Mouse (Mus musculus) CH12F3 (cell line): ENCODE data around the gene Fgfr2.
"Not testable (repeated sequence)": the region's sequence is repeated elsewhere in the genome, so short reads cannot be mapped to it uniquely, and the experiment has no call there.

ENCODE experiments used
- in situ Hi-C: fragments of 300-500 bp; cut with MboI; formaldehyde crosslinking; loops from 2 replicates; pipeline ENCODE4 v1.14.3; 2020; ENCODE audit warnings: low sequenced_read_pairs

Fgfr2 gene

DNA sequence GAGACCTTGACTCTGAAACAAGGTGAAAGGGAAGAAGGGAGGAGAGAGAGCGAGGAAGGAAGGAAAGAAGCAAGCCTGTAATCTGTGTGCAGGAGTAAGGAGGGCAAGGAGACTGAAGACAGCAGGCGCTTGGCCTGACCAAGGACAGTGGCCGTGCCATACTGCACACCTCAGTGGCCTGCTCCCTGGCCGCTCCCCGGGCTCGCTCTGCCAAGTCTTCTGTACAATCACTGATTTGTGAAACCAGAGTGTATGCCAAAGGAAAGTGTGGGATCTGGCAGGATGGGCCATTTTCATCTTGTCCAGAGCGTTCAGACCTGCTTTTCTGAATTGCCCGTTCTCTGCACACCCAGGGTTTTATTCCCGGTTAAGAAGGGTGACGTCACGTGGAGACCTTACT, 441.9 kb downstream of the Fgfr2 start:
- in situ Hi-C loops = no loop called here

DNA sequence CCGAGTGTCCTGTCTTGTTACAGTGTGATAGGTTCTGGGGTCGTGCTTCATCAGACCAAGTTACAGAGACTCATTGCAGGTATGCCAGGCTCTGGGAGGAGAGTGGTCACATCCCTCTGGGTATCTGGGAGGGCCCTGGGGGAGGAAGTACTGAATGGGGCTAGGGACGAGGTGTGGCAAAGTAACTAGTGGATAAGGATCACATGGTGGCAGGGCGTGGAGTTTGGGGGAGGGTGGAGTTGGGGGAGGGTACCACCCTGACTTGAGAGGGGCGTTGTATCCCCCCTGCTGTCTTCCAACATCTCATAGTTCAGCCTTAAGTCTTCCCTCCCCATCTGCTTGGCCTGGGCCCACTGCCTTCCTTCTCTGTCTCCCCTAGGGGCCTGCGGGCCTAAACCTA, 443.6 kb downstream of the Fgfr2 start:
- in situ Hi-C loops = no loop called here

DNA sequence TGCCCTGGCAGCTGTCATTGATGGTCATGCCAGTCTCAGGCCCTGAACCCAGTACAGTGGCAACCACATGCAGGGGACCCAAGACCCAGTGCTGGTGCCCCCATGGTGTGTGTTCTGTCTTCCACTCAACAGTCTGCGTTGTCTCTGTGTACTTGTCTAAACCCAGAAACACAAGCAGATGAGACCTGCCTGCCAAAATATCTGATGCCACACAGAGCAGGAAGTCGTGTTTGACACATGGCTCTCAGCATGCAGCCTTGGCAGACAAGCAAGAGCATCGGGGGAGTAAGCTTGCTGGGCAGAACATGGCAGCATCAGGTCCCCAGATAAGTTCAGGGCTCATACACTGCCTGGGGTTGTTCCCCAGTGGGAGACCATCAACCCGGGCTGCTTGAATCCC, 444.0 kb downstream of the Fgfr2 start:
- in situ Hi-C loops = no loop called here

DNA sequence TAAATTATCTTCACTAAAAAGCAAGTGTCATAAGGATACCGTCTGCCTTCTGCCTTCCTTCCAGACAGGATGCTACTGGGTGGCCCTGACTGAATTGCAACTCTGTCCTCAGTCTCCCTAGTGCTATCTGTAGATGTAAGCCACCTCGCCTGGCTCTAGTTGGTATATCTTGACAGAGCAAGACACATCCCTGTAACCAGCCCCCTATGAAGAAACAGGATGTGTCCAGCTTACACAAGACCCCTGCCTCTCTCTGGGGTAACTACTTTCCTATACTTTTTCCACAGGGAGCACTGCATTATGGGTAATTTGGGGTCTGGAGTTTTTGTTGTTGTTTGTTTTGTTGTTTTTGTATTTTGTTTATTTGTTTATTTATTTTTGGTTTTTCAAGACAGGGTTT, 447.2 kb downstream of the Fgfr2 start:
- in situ Hi-C loops = no loop called here

DNA sequence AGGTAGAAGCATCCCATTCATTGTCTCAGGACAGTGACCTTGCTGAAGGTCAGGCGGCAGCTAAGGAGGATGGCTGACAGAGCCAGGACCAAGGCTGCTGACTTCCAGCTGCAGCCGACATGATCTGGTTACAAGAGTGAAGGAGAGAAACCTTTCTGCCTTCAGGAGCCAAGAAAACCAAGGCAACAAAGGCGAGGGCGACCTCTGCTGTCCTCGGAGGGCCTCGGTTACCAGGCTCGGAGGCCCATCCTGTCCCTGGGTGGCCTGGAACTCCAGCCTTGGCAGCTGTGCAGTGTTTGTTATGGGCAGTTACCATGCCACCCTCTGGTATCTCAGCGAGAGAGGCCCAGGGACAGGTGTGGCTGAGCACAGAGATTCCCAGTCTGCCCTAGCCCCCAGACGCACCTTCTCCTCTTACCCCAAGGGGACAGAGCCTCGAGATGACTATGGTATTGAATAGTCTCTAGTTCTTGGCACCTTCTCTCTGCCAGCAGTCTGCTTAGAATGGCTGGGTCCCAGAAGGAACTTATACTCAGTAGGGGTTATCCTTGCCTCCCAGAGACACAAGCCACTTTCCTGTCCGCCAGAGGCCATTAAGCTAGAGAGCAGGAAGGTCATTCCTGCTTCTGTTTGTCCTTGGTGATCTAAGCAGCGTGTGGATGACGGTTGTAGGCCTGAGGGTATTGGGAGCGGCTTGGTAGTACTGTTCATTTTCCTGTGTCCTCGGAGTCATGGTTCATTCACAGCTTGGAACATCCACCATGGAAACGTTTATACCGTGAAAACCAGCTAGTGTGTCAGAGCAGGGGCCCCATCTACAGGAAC, 449.0 kb downstream of the Fgfr2 start:
- in situ Hi-C loops = no loop called here

DNA sequence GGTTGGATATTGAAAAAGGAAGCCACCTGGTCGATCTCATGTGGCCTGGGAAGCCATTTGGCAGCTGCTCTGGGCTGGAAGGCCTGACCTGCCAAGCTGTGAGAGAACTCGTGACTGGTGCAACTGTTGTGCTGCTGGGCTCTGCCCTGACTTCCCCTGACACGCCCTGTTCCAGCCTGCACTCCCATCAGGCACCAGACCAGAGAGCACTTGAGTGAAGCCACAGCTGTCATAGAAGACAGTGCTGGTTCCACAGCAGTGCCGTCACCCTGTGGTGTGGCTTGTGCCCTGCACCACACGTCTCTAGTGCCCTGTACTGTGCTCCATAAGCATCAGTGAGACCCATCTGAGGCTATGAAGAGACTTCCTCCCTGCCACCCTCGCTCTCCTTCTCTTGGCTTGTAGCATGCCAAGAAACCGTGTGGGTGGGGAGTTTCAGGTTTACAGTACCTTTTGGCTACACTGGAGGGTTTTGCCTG, 450.6 kb downstream of the Fgfr2 start:
- in situ Hi-C loops = no loop called here

DNA sequence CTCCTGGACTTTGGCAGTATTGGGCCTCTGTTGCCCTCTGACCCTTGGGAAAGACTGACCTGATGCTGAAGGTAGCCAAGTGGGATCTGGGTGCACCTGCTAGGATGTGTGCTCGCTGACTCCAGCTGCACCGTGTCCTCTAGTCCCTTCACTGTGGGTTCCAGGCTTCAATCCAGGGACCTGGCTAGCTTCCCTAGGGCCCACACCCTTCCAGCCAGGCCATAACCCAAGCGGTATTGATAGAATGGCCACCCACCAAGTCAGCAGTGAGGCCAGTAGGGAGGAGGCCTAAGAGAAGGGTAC, 452.3 kb downstream of the Fgfr2 start:
- in situ Hi-C loops = no loop called here

DNA sequence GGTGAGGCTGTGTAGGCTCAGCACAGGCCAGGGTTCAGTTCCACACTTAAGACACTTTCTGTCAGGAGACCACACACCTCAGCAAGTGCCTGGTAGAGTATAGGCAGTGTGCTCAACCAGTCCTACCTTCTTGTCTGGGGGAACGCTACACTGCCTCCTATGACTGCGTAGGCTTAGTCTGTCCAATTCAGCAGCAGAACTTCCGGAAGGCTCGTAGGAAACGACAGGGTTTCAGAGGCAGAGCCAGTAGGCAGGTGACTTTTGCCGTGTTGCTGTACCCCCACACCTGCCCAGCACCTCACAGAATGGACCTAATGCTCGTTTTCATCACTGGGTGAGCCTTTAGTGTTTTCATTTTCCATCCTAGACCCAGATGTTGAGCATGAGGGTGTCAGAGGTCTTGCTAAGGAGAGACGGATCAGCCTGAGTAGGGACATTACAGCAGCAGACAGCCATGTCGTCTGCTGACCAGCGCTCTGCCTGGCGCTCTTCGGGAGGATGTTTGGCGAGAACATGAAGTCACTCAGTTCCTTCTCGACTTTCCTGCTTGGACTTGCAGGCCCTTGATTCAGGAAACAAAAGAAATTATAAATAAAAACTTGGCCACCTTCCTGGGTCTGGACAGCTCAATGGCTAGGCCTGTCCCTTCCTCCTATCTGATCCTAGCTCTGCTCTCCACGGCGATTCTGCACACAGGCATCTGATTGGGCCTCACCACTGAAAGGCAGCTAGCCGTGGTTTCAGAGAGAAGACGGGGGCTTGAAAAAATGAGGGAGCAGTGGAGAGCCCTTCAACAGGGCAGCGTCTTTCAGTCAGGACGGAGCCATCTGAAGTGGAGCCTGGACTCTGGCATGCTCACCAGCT, 452.9 kb downstream of the Fgfr2 start:
- in situ Hi-C loops = no loop called here

DNA sequence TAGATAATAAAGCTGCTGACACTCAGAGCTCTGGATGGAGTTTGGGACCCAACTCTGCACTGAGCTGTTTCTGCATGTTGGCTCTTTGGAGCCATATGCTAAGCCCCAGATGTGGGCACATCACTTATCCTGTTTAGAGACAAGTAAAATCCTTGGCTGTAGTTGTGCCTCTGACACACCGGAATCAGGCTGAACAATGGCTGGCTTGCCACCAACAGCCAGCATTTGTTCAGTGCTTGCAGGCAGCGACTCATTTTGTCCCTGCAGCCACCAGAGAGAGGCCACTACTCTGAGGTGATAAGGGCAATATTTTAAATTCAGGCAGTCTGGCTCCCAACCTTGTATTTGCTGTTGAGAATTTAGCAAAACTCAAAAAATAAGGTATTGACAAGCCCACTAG, 454.5 kb downstream of the Fgfr2 start:
- in situ Hi-C loops = no loop called here

DNA sequence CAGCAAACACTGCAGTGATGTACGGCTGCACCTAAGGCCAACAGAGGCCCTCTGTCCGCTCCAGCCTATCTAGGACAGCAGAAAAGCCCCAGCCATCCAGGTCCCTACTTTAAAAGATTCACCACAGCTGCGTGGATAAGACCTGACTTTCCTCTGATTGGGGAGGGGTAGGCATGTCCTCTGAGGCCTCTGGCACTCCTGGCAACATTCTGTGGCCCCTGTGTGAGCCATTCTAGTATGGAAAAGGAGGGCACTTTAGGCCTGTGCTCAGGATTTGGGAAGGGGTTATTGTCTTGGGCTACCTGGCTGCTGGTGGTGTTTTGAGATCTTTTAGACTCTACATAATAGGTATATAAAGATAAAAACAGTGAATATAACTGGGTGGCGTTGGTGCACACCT, 456.6 kb downstream of the Fgfr2 start:
- in situ Hi-C loops = no loop called here

DNA sequence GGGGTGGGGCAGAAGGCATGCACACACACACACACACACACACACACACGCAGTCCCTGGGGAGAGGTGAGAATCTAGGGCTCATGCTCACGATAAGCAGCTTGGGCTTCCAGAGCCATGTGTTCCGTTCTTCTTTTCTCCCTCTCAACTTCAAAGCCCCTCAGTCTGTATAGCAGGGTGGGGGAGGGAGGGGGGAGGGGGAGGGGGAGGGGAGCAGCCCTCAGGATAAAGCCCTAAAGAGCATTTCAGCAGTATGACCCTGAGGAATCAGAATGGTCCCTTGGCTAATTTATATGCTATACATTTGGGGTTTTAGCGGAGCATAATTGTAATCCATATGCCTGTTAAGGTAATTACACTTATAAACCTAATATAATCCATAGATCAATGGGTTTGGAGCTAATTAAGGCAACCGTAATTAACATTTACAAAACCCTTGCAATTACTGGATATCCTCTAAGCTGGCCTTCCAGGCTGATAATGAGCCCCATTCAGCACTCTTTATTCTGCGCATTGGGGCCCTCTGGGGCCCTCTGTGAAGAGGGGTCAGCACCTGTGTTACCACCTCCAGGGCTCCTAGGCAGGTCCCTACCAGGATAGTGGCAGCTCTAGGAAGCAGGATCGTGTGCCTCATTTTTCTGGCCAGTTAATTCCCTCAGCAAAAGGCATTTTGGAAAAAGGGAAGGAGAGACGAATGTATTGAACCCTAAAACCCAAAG, 457.3 kb downstream of the Fgfr2 start:
- in situ Hi-C loops = no loop called here

DNA sequence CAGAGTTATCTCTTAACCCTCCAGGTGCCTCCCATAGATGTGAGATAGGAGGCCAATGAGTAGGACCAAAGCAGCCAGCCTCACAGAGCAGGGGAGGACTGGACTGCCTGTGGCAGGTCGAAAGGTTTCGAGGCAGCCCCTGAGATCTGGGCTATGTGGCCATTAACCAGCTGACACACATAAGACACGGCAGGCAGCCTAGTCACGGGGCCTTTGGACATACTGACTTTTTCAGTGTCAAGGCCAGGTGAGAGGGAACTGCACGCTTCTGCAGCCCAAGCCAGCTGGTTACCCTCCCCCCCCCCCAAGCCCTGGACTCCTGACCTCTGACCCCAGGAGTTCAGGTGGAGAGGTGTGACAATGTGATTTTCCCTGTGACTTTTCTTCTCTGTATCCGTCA, 458.3 kb downstream of the Fgfr2 start:
- in situ Hi-C loops = no loop called here

DNA sequence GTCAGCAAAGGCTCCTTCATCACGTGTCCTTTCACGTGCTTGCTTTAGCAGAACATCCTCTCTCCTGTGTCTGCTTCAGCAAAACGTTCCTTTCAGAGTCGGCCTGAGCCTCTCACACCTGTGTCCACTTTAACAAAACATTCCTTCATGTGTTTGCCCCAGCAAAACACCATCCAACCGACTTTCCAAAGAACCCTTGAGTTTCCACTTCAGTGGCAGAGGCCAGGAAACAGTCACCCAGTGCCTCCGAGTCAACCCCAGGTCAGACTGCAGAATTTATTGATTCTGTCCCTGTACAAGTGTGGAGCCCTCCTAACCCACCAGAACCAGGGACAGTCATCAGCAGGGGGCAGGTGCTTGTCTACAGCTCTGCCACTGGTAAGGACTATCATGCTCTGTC, 460.3 kb downstream of the Fgfr2 start:
- in situ Hi-C loops = not testable (repeated sequence)

DNA sequence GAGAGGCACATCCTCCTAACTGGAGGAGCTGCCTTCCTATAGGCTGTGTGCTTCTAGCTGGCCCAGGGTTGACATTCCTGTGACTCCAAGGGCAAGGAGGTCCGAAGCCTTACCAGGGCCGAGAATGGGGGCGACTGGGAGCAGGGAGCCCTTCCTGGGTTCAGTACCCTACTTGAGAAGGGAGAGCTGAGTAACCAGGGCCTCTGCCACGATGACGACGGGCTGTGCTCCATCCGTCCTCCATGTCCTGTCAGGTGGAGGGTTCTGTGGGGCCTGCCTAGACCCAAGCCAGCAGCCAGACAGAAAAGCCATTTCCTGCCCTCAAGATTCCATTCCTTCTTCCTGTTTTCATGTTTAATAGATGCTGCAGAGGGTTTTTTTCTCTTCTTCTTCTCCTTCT, 463.5 kb downstream of the Fgfr2 start:
- in situ Hi-C loops = loop anchor here (10.0 kb wide), 1 partner anchor 225 kb away; no protein-coding TSS in a partner anchor

DNA sequence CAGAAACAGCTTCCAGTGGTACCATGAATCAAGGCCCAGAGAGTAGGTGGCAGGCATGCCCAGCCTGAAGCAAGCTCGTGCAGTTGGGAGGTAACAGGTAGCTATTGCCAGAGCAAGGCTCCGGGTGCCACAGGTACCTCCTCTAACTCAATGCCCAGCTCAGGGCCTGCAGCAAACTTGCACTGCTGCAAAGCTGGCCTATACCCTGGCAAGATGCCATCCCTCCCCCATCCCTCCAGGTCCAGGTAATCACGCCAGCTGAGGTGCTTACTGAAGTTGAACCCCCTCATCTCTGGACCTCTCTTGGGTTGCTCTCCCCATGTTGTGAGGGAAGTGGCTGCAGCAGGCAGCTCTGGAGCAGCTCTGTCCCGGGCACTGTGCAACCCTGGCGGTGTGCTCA, 464.5 kb downstream of the Fgfr2 start:
- in situ Hi-C loops = loop anchor here (10.0 kb wide), 1 partner anchor 226 kb away; no protein-coding TSS in a partner anchor

DNA sequence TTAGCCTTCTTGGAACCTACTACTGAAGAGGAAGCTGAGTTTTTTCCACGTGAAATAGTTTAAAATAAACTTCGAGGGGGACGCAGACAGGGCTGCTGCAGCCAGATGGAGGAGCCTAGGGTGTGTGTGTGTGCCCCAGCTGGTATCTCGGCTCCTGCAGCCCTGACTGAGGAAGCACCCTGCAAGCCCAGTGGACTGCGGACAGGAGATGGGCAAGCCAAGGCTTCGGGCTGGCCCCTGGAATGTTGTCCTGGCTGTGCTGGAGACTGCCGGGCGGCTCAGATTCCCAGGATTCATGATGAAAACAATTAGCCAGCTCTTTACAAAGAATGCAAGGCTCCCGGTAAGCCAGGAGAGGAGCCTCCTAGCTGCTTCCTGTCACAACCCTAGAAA, 465.1 kb downstream of the Fgfr2 start:
- in situ Hi-C loops = loop anchor here (10.0 kb wide), 1 partner anchor 227 kb away; no protein-coding TSS in a partner anchor

DNA sequence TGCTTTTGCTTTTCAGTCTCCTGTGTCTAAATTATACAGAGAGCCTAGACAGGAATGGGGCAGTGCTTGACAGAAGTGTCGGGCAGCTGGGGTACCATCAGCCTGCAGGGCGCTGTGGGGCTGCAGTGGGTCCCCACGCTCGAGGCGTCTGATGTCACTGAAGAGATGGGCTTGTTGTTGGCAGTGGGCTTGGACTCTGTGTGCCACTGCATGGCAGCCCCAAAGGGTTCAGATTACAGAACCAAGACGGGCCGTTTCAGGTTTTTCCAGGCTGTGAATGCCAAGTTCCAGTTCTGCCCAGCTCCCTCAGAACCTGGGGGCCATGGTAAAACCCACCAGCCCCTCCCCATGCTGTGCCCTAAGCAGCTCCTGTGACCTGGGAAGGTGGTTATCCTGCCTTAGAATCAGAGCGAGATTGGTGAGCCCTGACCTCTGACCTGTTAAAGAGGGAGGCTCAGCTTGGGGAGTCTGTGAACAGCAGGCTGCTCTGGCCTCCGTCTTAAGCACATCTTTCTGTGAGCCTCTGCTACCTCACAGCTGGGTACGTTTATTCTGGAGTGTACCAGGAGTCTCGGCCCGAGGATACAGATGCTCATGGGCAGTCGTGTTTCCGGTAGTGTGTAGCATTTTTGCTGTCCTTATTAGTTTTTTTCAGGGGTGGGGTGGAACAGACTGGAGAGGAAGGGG, 465.6 kb downstream of the Fgfr2 start:
- in situ Hi-C loops = loop anchor here (10.0 kb wide), 1 partner anchor 227 kb away; no protein-coding TSS in a partner anchor

DNA sequence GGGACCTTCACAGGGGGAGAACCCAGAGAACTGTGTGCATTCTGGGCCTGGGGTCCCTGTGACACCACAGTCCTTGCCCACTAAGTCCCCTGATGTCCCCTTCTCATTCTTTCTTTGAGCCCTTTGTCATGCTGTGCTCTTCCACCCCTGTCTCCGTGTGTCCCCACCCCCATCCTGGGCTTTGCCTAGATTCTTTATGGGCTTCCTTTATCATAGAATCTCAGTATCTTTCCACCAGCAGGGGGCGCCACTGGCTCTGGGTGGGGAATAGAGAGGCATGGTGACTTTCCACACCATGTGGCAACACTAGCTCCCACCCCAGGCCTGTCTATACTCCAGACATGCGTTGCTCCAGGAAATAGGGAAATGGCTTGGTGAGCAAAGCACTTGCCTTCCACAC, 466.6 kb downstream of the Fgfr2 start:
- in situ Hi-C loops = loop anchor here (10.0 kb wide), 1 partner anchor 228 kb away; no protein-coding TSS in a partner anchor

DNA sequence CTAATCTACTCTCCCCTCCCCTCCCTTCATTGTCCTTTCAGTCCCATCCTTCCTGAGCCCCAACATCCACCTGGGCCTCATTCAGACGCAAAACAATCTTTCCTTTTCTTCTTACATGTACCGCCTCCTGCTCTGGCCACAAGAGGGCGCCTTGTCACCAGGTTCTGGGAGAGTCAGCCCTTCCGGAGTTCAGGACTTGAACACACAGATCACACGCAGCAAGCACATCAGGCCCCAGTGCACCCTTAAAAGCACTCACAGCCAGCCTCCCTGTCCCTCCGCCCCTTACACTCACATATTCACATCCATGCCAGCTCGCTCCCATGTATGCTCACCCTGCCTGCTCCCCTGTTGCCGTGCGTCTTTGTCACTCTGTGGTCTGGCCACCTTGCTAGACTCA, 467.1 kb downstream of the Fgfr2 start:
- in situ Hi-C loops = loop anchor here (10.0 kb wide), 1 partner anchor 229 kb away; no protein-coding TSS in a partner anchor

DNA sequence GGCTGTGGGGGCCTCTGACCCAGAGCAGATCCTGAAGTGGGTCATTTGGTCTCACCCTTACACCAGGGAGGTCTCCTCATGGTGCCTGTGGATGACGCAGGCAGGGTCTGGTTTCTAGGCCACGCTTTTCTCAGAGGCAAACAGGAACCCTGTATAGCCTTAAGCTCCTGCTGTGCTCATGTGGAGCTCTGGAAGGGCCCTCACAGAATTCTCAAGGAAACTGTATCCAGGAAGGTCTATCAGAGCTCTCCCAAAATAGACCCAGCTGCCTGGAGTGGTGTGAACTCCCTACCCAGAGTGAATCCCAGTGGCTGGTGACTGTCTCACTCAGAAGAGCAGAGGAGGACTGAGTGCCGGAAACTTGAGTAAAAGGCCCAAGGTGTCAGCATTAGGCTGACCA, 468.7 kb downstream of the Fgfr2 start:
- in situ Hi-C loops = loop anchor here (5.0 to 10.0 kb wide), 2 partner anchors 230 to 343 kb away; no protein-coding TSS in a partner anchor
